Mouse (Mus musculus) liver, embryonic 16.5 days (tissue): ENCODE data around the gene Bdh1. TPM values are rescaled to one million over a fixed set of nuclear protein-coding genes. Genes with fewer than 3 reads are reported as not detected.

Experiments
- ATAC-seq: fragments of 200-750 bp; cut with Nextera tagmentation; 2 replicates; pipeline ENCODE4 v1.8.0; 2017; ENCODE audit warnings: low read depth, mild to moderate bottlenecking, moderate number of reproducible peaks, moderate library complexity
- H3K27ac ChIP-seq: fragments of 300-500 bp; sonication (generic); 2 replicates; pipeline ENCODE4 v1.5.1; 2014; ENCODE audit warnings: mild to moderate bottlenecking, low read length
- H3K27me3 ChIP-seq: fragments of 300-500 bp; sonication (generic); 2 replicates; pipeline ENCODE4 v1.6.1; 2014; ENCODE audit warnings: low read depth, low read length, mixed read lengths; ENCODE audit not compliant: control insufficient read depth, insufficient read depth
- H3K36me3 ChIP-seq: fragments of 300-500 bp; sonication (generic); 2 replicates; pipeline ENCODE4 v1.6.1; 2014; ENCODE audit warnings: mild to moderate bottlenecking; ENCODE audit not compliant: control insufficient read depth, insufficient read depth
- H3K4me1 ChIP-seq: fragments of 300-500 bp; sonication (generic); 2 replicates; pipeline ENCODE4 v1.6.1; 2014; ENCODE audit warnings: low read depth, low read length, mixed read lengths; ENCODE audit not compliant: control insufficient read depth
- H3K4me2 ChIP-seq: fragments of 300-500 bp; sonication (generic); 2 replicates; pipeline ENCODE4 v1.6.1; 2014; ENCODE audit warnings: low read depth, low read length, mixed read lengths
- H3K4me3 ChIP-seq: fragments of 300-500 bp; sonication (generic); 2 replicates; pipeline ENCODE4 v1.5.1; 2014; ENCODE audit warnings: low read depth, mild to moderate bottlenecking, low read length
- H3K9ac ChIP-seq: fragments of 300-500 bp; sonication (generic); 2 replicates; pipeline ENCODE4 v1.6.1; 2014; ENCODE audit warnings: low read depth, low read length
- H3K9me3 ChIP-seq: fragments of 300-500 bp; sonication (generic); replicated peaks from 2 replicates; pipeline ENCODE4 v1.6.1; 2016; ENCODE audit warnings: low read length; ENCODE audit not compliant: control insufficient read depth
- WGBS: fragments of 180-500 bp; shearing (Covaris S2); extraction: QIAGEN DNeasy Blood & Tissue Kit; methylation state at CpG from one replicate; pipeline ENCODE4 v1.1.7; 2014; ENCODE audit not compliant: insufficient replicate concordance; 5-methylcytosine and 5-hydroxymethylcytosine counted together
- polyA plus RNA-seq: library from polyadenylated mRNA; unstranded; fragments of >200 nt; fragmentation: Nextera tagmentation; extraction: Ambion mirVana; gene quantifications from 2 replicates; pipeline ENCODE4 v1.2.1, GENCODE M21; 2015

Bdh1 gene
- polyA plus RNA-seq, 1 experiment from 2014 or later, result 98.4 TPM

DNA sequence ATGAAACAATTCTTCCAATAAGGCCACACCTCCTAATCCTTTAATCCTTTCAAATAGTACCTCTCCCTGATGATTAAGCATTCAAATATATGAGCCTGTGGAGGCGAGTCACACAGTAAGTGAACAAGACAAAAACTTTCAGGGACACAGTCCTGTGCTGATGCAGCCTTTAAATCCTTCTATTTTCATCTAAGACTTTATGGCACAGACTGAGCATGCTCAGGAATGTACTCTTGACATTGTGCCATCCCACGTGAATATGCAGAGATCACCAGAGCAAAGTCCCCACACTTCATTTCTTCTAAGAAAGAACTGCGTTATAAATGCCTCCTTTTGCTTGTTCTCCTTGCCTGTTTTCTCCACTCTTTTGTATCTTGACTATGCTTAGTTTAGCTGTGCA lies 14.2 kb upstream of the Bdh1 start:
- Histone ChIP-seq H3K4me2 (no peak overlapping the region), H3K9me3 (no peaks in the 10 kb centered on the region), H3K4me1 (no peaks in the 10 kb centered on the region), H3K27me3 (no peaks in the 10 kb centered on the region), H3K9ac (no peak overlapping the region), H3K27ac (no peak overlapping the region), H3K36me3 (no peaks in the 10 kb centered on the region), H3K4me3 (no peak overlapping the region)
- WGBS, result 48% methylated on average over 3 of the region's 3 CpGs
- ATAC-seq, result no peak

DNA sequence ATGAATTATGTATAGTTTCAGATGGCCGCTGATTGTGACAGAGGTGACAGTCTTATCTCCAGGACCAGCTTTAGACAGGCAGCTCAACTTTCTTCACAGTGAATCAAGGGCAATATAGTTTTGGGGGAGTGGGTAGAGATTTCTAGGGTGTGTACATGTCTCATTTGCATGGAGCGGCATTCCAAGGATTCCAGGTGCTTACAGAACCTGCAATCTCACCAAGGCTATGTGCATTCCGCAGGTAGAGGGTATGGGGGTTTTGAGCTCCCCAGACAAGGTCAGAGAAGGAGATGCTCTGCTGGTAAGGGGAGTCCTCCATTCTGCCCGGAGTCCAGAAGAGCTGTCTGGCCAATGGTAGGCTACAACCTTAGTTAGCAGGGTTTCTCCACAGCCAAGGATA lies 11.1 kb upstream of the Bdh1 start:
- Histone ChIP-seq H3K9ac (no peak overlapping the region), H3K27ac (no peak overlapping the region), H3K27me3 (no peaks in the 10 kb centered on the region), H3K4me3 (no peak overlapping the region), H3K4me2 (no peak overlapping the region), H3K9me3 (no peaks in the 10 kb centered on the region), H3K36me3 (no peaks in the 10 kb centered on the region), H3K4me1 (no peaks in the 10 kb centered on the region)
- no peak for ATAC-seq
- 60% methylated on average over 4 of the region's 4 CpGs for WGBS

DNA sequence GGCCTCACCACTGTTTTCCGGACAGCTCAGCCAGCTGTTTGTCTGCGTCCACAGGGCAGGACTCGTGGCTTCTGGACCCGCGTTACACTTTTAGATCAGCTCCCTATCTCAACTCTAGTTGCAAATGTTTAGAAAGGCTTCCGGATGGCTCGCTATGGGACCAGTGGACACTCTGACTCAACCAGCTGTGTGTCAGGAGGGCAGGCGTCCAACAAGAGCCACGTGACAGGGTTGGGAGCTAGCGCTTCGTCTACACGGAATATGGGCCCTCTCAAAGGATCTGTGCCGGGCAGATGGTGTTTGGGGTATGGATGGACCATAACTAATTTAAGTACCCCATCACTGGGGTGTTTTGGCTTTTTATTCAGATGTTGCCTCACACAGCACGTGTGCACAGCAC lies 9.8 kb upstream of the Bdh1 start:
- H3K9me3 ChIP-seq, result no peaks in the 10 kb centered on the region
- no peaks in the 10 kb centered on the region for H3K36me3 ChIP-seq
- H3K4me3 ChIP-seq, result no peak overlapping the region
- H3K27ac ChIP-seq, result peak overlapping the region; percentile 62
- WGBS, result 54% methylated on average over 14 of the region's 14 CpGs
- no peak overlapping the region for H3K9ac ChIP-seq
- H3K4me1 ChIP-seq, result no peaks in the 10 kb centered on the region
- peak; percentile 88 for ATAC-seq
- H3K4me2 ChIP-seq, result no peak overlapping the region
- no peaks in the 10 kb centered on the region for H3K27me3 ChIP-seq

DNA sequence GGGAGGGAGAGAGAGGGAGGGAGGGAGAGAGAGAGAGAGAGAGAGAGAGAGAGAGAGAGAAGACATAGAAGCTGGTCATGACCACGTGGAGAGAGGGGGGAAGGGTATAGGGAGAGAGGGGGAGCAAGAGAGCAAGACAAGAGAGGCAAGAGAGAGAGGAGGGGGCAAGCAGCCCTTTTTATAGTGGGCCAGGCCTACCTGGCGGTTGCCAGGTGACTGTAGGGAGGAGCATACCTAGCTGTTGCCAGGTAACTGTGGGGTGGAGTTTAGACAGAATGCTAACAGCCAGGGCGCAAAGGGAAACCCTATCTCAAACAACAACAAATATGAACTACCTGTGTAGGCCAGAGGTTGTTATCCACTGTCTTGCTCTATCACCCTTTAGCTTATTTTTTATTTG lies 8.3 kb upstream of the Bdh1 start:
- no peak overlapping the region for H3K9ac ChIP-seq
- WGBS, result 49% methylated on average over 3 of the region's 3 CpGs
- H3K9me3 ChIP-seq, result no peaks in the 10 kb centered on the region
- no peaks in the 10 kb centered on the region; the same call in 1 of the 2 replicates for H3K4me1 ChIP-seq
- H3K4me3 ChIP-seq, result no peak overlapping the region
- no peak overlapping the region for H3K4me2 ChIP-seq
- H3K27me3 ChIP-seq, result no peaks in the 10 kb centered on the region
- H3K36me3 ChIP-seq, result no peaks in the 10 kb centered on the region
- ATAC-seq, result no peak
- H3K27ac ChIP-seq, result no peak overlapping the region

DNA sequence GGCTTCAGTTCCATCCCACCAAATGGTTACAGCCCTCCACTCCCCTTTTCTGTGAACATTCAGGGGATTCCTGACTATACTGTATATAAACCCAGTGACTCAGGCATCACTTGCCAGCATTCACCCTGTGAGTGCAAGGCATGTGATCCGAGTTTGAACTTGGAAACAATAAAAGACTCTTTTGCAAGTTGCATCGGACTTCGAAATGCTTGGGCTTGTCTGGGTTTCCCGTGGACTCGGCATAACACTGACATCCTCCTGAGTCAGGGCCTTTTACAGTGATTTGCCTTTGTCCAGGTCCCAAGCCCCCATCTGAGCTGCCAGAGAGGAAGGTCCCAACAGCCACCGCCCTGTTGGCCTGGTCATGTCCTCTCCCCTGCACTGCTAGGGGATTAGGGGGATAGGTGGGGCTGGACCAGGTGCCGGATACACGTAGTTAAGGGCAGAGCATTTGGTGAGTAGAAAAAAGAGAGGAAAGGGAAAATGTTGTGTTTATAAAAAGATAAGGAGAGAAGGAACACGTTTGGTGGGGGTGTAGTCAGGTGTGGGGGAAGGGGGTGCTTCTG lies 6.1 kb upstream of the Bdh1 start:
- no peaks in the 10 kb centered on the region; the same call in 1 of the 2 replicates for H3K4me1 ChIP-seq
- no peak overlapping the region for H3K4me3 ChIP-seq
- 51% methylated on average over 9 of the region's 9 CpGs for WGBS
- no peaks in the 10 kb centered on the region for H3K36me3 ChIP-seq
- ATAC-seq, result no peak
- no peak overlapping the region for H3K27ac ChIP-seq
- H3K27me3 ChIP-seq, result no peaks in the 10 kb centered on the region
- no peak overlapping the region for H3K4me2 ChIP-seq
- no peaks in the 10 kb centered on the region for H3K9me3 ChIP-seq
- no peak overlapping the region for H3K9ac ChIP-seq

DNA sequence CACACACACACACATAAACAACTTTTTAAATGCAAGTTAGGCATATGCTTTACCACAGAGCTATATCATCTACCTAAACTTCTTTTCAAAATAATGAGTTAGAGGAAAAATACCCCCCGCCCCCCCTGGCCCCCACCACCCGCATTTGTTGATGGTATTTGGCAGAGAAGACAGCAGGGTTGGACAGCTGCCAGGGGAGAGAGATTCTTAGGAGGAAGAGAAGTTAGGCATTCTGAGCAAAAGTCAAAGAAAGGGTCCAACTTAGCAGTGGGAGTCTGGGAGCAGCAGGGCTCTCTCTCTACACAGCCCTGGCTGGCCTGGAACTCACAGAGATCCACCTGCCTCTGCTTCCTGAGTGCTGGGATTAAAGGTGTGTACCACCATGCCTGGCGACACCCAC lies 3.4 kb upstream of the Bdh1 start:
- H3K36me3 ChIP-seq, result no peaks in the 10 kb centered on the region
- no peak for ATAC-seq
- no peak overlapping the region for H3K9ac ChIP-seq
- no peaks in the 10 kb centered on the region for H3K27me3 ChIP-seq
- H3K4me3 ChIP-seq, result no peak overlapping the region
- peaks cover 3% of the 10 kb centered on the region; the same call in 1 of the 2 replicates for H3K4me1 ChIP-seq
- no peaks in the 10 kb centered on the region for H3K9me3 ChIP-seq
- H3K27ac ChIP-seq, result no peak overlapping the region
- 54% methylated on average over 3 of the region's 3 CpGs for WGBS
- no peak overlapping the region for H3K4me2 ChIP-seq

DNA sequence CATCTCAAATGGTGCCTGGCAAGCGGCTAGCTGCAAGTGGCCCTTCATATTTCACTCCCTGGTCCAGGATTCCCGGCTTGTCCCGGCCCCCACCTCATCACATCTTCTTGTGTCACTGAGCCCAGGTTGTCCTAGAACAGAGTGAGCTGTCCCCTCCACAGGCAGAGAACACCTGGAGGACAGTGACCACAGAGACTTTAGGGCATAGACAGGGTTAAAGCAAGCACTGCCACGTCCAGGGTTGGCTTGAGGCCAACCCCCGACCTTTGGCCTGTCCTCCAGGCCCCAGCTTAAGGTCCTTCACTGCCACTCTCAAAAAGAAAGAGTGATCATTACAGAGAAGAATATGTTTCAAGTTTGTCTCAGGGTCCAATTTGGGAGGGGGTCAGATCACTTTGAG lies 2.6 kb upstream of the Bdh1 start:
- peaks cover 3% of the 10 kb centered on the region; the same call in 1 of the 2 replicates for H3K4me1 ChIP-seq
- H3K27me3 ChIP-seq, result no peaks in the 10 kb centered on the region
- no peak overlapping the region; the same call in 1 of the 2 replicates for H3K27ac ChIP-seq
- ATAC-seq, result peak; percentile 77
- H3K4me2 ChIP-seq, result no peak overlapping the region
- WGBS, result 53% methylated on average over 5 of the region's 5 CpGs
- H3K36me3 ChIP-seq, result no peaks in the 10 kb centered on the region
- H3K4me3 ChIP-seq, result no peak overlapping the region
- no peaks in the 10 kb centered on the region for H3K9me3 ChIP-seq
- no peak overlapping the region for H3K9ac ChIP-seq

DNA sequence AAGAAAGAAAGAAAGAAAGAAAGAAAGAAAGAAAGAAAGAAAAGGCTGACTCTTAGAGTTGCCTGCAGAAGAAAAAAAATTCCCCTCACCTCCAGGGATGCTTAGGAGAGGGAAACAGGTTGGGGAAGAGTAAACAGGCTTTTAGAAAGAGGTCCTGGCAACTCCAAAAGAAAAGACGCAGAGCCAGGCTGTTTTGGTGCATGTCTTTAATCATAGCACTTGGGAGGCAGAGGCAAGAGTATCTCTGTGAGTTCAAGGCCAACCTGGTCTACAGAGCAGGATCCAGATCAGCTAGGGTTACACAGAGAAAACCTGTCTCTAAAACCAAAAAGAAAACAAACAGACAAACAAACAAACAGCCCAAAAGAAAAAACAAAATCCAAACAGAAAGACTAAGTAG lies 642 bp downstream of the Bdh1 start:
- WGBS, result 43% methylated on average over 1 of the region's 1 CpGs
- Histone ChIP-seq H3K27me3 (peaks cover 3% of the 10 kb centered on the region), H3K9ac (no peak overlapping the region), H3K36me3 (no peaks in the 10 kb centered on the region), H3K9me3 (no peaks in the 10 kb centered on the region), H3K4me3 (peak overlapping the region; percentile 34), H3K27ac (0 out of 2 replicates have a peak overlapping the region, but pooled peaks have one; percentile 1), H3K4me1 (peaks cover 20% of the 10 kb centered on the region), H3K4me2 (no peak overlapping the region)
- no peak for ATAC-seq

DNA sequence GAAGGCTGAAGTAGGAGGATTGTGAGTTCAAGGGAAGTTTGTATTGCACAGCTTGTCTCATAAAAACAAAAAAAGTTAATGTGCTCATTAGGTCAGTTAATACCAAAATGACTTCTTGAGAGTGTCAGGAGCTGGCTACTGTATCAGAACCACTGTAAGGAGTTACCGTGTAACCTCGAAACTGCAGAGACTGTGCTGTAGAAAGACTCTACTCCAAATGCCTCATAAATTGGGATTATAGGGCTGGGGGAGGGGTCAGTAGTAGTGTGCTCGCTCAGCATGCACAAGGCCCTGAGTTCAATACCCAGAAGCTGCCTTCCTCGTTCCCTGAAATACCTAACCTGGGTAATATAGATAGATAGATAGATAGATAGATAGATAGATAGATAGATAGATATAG lies 1.3 kb downstream of the Bdh1 start:
- no peak overlapping the region for H3K27ac ChIP-seq
- peaks cover 10% of the 10 kb centered on the region for H3K27me3 ChIP-seq
- ATAC-seq, result no peak
- H3K4me1 ChIP-seq, result peaks cover 26% of the 10 kb centered on the region
- H3K9ac ChIP-seq, result no peak overlapping the region
- WGBS, result 50% methylated on average over 4 of the region's 4 CpGs
- H3K4me3 ChIP-seq, result peak overlapping the region; percentile 30
- H3K36me3 ChIP-seq, result no peaks in the 10 kb centered on the region
- peak overlapping the region; percentile 22; the same call in 1 of the 2 replicates for H3K4me2 ChIP-seq
- H3K9me3 ChIP-seq, result no peaks in the 10 kb centered on the region
